Mouse (Mus musculus): ENCODE data around the gene St7. TPM values are rescaled to one million over a fixed set of nuclear protein-coding genes. Genes with fewer than 3 reads are reported as not detected.

St7 gene
- polyA plus RNA-seq (2012; ENCODE audit: low replicate concordance): 1.4 and 1.5 TPM in 2 replicates

GRCm38 (mm10) chr6:17692647-17693046 lies at the start of gene St7:
St7 (plus strand) TSS chr6:17692933.

Other genes with a start within 250 kb of the St7 start
- gene Met, start 229.1 kb upstream of the St7 start, polyA plus RNA-seq (2012; ENCODE audit: low replicate concordance): 0.25 and 0.30 TPM in 2 replicates
- gene Capza2, start 56.7 kb upstream of the St7 start, polyA plus RNA-seq (2012; ENCODE audit: low replicate concordance): 2.4 and 22.8 TPM in 2 replicates